Mouse (Mus musculus): Measurements from ENCODE around the gene Ganab. TPM values are rescaled to one million over a fixed set of nuclear protein-coding genes. Genes with fewer than 3 reads are reported as not detected.

The Ganab gene
- polyA plus RNA-seq, 1 experiment from 2014 or later, result 118 TPM

Small RNA genes within 50 kb of the gene (microRNA-seq; reads per million reads assigned to microRNA genes)
- gene Mir5136, result not detected

Other genes starting within 250 kb of the Ganab start
- gene Chrm1, start 234.3 kb upstream of the Ganab start, polyA plus RNA-seq (2016; fragmentation: Nextera tagmentation; extraction: Ambion mirVana), result not detected in 2 replicates
- gene Slc3a2, start 174.7 kb upstream of the Ganab start, polyA plus RNA-seq (2016; fragmentation: Nextera tagmentation; extraction: Ambion mirVana), result 139 and 144 TPM in 2 replicates
- gene Wdr74, start 162.2 kb upstream of the Ganab start, polyA plus RNA-seq (2016; fragmentation: Nextera tagmentation; extraction: Ambion mirVana), result 105 and 121 TPM in 2 replicates
- 3.2 and 3.3 TPM in 2 replicates for gene 1700092M07Rik, start 157.4 kb upstream of the Ganab start, polyA plus RNA-seq (2016; fragmentation: Nextera tagmentation; extraction: Ambion mirVana)
- 94.9 and 103 TPM in 2 replicates for gene Stx5a, start 156.7 kb upstream of the Ganab start, polyA plus RNA-seq (2016; fragmentation: Nextera tagmentation; extraction: Ambion mirVana)
- 253 and 282 TPM in 2 replicates for gene Nxf1, start 141.0 kb upstream of the Ganab start, polyA plus RNA-seq (2016; fragmentation: Nextera tagmentation; extraction: Ambion mirVana)
- 189 and 205 TPM in 2 replicates for gene Tmem223, start 127.1 kb upstream of the Ganab start, polyA plus RNA-seq (2016; fragmentation: Nextera tagmentation; extraction: Ambion mirVana)
- 50.0 and 55.2 TPM in 2 replicates for gene Tmem179b, start 123.6 kb upstream of the Ganab start, polyA plus RNA-seq (2016; fragmentation: Nextera tagmentation; extraction: Ambion mirVana)
- gene Taf6l, start 111.7 kb upstream of the Ganab start, polyA plus RNA-seq (2016; fragmentation: Nextera tagmentation; extraction: Ambion mirVana), result 47.5 and 47.6 TPM in 2 replicates
- 169 and 176 TPM in 2 replicates for gene Polr2g, start 99.5 kb upstream of the Ganab start, polyA plus RNA-seq (2016; fragmentation: Nextera tagmentation; extraction: Ambion mirVana)
- gene Zbtb3, start 95.5 kb upstream of the Ganab start, polyA plus RNA-seq (2016; fragmentation: Nextera tagmentation; extraction: Ambion mirVana), result 7.5 and 7.8 TPM in 2 replicates
- gene Ttc9c, start 78.7 kb upstream of the Ganab start, polyA plus RNA-seq (2016; fragmentation: Nextera tagmentation; extraction: Ambion mirVana), result 69.0 and 74.5 TPM in 2 replicates
- 4.3 and 4.4 TPM in 2 replicates for gene Hnrnpul2, start 78.1 kb upstream of the Ganab start, polyA plus RNA-seq (2016; fragmentation: Nextera tagmentation; extraction: Ambion mirVana)
- not detected in 2 replicates for gene AC129217.1, start 68.3 kb upstream of the Ganab start, polyA plus RNA-seq (2016; fragmentation: Nextera tagmentation; extraction: Ambion mirVana)
- 55.2 and 63.4 TPM in 2 replicates for gene Bscl2, start 60.6 kb upstream of the Ganab start, polyA plus RNA-seq (2016; fragmentation: Nextera tagmentation; extraction: Ambion mirVana)
- gene Gng3, start 58.9 kb upstream of the Ganab start, polyA plus RNA-seq (2016; fragmentation: Nextera tagmentation; extraction: Ambion mirVana), result 60.0 and 104 TPM in 2 replicates
- 0.57 TPM in 2 replicates for gene Lrrn4cl, start 47.3 kb upstream of the Ganab start, polyA plus RNA-seq (2016; fragmentation: Nextera tagmentation; extraction: Ambion mirVana)
- 203 and 205 TPM in 2 replicates for gene Ubxn1, start 26.6 kb upstream of the Ganab start, polyA plus RNA-seq (2016; fragmentation: Nextera tagmentation; extraction: Ambion mirVana)
- gene Uqcc3, start 17.1 kb upstream of the Ganab start, polyA plus RNA-seq (2016; fragmentation: Nextera tagmentation; extraction: Ambion mirVana), result 58.2 and 61.1 TPM in 2 replicates
- 110 and 133 TPM in 2 replicates for gene Lbhd1, start 14.3 kb upstream of the Ganab start, polyA plus RNA-seq (2016; fragmentation: Nextera tagmentation; extraction: Ambion mirVana)
- gene Gm49403, start 14.1 kb upstream of the Ganab start, polyA plus RNA-seq (2016; fragmentation: Nextera tagmentation; extraction: Ambion mirVana), result not detected in 2 replicates
- 134 and 159 TPM in 2 replicates for gene 1810009A15Rik, start 9.2 kb upstream of the Ganab start, polyA plus RNA-seq (2016; fragmentation: Nextera tagmentation; extraction: Ambion mirVana)
- 0.17 TPM in 1 of 2 replicates, not detected in the other for gene Gm49416, start 9.1 kb upstream of the Ganab start, polyA plus RNA-seq (2016; fragmentation: Nextera tagmentation; extraction: Ambion mirVana)
- gene Ints5, start 5.1 kb upstream of the Ganab start, polyA plus RNA-seq (2016; fragmentation: Nextera tagmentation; extraction: Ambion mirVana), result 54.8 and 56.7 TPM in 2 replicates
- 58.7 and 64.0 TPM in 2 replicates for gene B3gat3, start 22.3 kb downstream of the Ganab start, polyA plus RNA-seq (2016; fragmentation: Nextera tagmentation; extraction: Ambion mirVana)
- gene Rom1, start 31.3 kb downstream of the Ganab start, polyA plus RNA-seq (2016; fragmentation: Nextera tagmentation; extraction: Ambion mirVana), result 3.5 and 4.2 TPM in 2 replicates
- gene Eml3, start 31.5 kb downstream of the Ganab start, polyA plus RNA-seq (2016; fragmentation: Nextera tagmentation; extraction: Ambion mirVana), result 22.9 and 23.5 TPM in 2 replicates
- gene Mta2, start 43.8 kb downstream of the Ganab start, polyA plus RNA-seq (2016; fragmentation: Nextera tagmentation; extraction: Ambion mirVana), result 178 and 191 TPM in 2 replicates
- 36.5 and 40.2 TPM in 2 replicates for gene Tut1, start 55.8 kb downstream of the Ganab start, polyA plus RNA-seq (2016; fragmentation: Nextera tagmentation; extraction: Ambion mirVana)
- gene Eef1g, start 69.0 kb downstream of the Ganab start, polyA plus RNA-seq (2016; fragmentation: Nextera tagmentation; extraction: Ambion mirVana), result 438 and 514 TPM in 2 replicates
- 6.6 and 8.8 TPM in 2 replicates for gene Ahnak, start 91.2 kb downstream of the Ganab start, polyA plus RNA-seq (2016; fragmentation: Nextera tagmentation; extraction: Ambion mirVana)
- not detected in 2 replicates for gene Scgb1a1, start 189.9 kb downstream of the Ganab start, polyA plus RNA-seq (2016; fragmentation: Nextera tagmentation; extraction: Ambion mirVana)
- gene Asrgl1, start 237.6 kb downstream of the Ganab start, polyA plus RNA-seq (2016; fragmentation: Nextera tagmentation; extraction: Ambion mirVana), result 14.8 and 16.8 TPM in 2 replicates

All from midbrain, embryonic 10.5 days (tissue).